Mouse (Mus musculus): Measurements from ENCODE around the gene Diaph2. TPM values are rescaled to one million over a fixed set of nuclear protein-coding genes. Genes with fewer than 3 reads are reported as not detected.

Gene Diaph2
- polyA plus RNA-seq, 1 experiment from 2014 or later, result 2.3 TPM

DNA sequence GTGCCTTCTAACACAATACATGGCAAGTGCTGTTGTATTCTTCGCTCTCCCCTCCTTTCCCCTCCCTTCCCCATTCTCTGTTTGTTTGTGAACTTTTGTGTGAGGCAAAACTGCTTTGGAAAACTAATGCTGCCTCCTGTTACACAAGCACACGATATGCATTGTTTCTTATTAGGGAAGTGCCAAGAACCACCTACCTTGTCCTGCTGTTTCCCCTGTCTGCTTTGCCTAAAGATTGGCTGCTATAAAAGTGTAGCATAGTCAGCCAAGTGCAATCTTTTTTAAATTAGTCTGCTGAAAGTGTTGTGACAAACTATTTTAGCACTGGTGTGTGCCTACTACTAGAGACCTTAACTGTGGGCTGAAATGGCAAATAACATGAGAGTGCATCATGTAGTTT, 15.8 kb downstream of the Diaph2 start:
- Histone ChIP-seq H3K9me3 (ENCODE audit: control insufficient read depth) (no peaks in the 10 kb centered on the region), H3K9ac (ENCODE audit: low read depth, low read length) (no peak overlapping the region), H3K27me3 (replicated peaks; ENCODE audit: control insufficient read depth, insufficient read depth, low read length) (no peaks in the 10 kb centered on the region), H3K4me2 (replicated peaks; ENCODE audit: low read depth) (no peak overlapping the region), H3K4me1 (replicated peaks; ENCODE audit: control insufficient read depth, insufficient read depth, low read length) (no peaks in the 10 kb centered on the region), H3K27ac (ENCODE audit: low read depth, low read length) (no peak overlapping the region), H3K4me3 (ENCODE audit: low read depth, low read length) (no peak overlapping the region), H3K36me3 (ENCODE audit: control insufficient read depth, insufficient read depth) (no peaks in the 10 kb centered on the region)
- ATAC-seq, result no peak
- TF ChIP-seq CTCF (IDR thresholded peaks at IDR 0.05; ENCODE audit: low read depth), result no peak
- WGBS, result 75% methylated on average over 2 of the region's 2 CpGs

DNA sequence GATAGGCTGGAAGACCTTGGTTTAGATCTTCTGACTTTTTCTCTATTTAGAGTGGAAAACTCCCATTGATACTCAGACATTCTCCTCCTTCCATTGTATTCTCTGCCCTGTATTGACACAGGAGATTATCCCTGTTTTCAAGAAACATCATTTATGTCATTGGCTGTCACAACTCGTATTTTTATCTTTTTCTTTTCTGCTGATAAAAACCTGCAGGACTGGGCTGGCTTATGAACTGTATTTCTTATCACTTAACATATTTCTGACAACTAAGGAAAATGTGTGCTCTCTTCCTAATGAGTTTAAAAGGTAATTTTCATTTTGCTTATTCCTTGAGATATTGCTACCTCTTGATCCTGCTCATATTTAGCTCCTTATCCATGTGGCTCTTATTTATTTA, 17.3 kb downstream of the Diaph2 start:
- WGBS, result 41% methylated on average over 1 of the region's 1 CpGs
- Histone ChIP-seq H3K27me3 (replicated peaks; ENCODE audit: control insufficient read depth, insufficient read depth, low read length) (no peaks in the 10 kb centered on the region), H3K9me3 (ENCODE audit: control insufficient read depth) (no peaks in the 10 kb centered on the region), H3K4me3 (ENCODE audit: low read depth, low read length) (no peak overlapping the region), H3K4me2 (replicated peaks; ENCODE audit: low read depth) (no peak overlapping the region), H3K36me3 (ENCODE audit: control insufficient read depth, insufficient read depth) (no peaks in the 10 kb centered on the region), H3K4me1 (replicated peaks; ENCODE audit: control insufficient read depth, insufficient read depth, low read length) (no peaks in the 10 kb centered on the region), H3K27ac (ENCODE audit: low read depth, low read length) (no peak overlapping the region), H3K9ac (ENCODE audit: low read depth, low read length) (no peak overlapping the region)
- ATAC-seq, result no peak
- no peak for TF ChIP-seq CTCF (IDR thresholded peaks at IDR 0.05; ENCODE audit: low read depth)

DNA sequence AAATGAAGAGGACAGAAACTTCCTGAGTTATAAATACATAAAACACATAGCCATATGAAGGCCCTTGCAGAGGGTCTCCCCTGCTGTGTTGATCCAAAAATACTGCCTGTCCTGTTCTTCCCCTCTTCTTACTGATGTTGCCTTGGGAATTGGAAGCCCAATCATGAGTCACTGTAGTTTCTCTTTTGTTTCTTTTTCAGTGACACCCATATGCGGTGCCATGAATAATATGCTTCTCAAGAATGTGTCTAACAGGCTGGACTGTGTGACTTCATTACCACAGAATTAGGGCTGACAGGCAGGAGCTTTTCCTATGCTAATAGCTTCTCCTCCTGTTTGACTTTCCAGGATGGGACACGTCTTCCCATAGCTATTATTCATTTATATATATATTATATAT, 21.1 kb downstream of the Diaph2 start:
- H3K27ac ChIP-seq (ENCODE audit: low read depth, low read length), result no peak overlapping the region
- H3K27me3 ChIP-seq (replicated peaks; ENCODE audit: control insufficient read depth, insufficient read depth, low read length), result no peaks in the 10 kb centered on the region
- no peak overlapping the region for H3K4me3 ChIP-seq (ENCODE audit: low read depth, low read length)
- H3K4me2 ChIP-seq (replicated peaks; ENCODE audit: low read depth), result no peak overlapping the region
- no peak overlapping the region for H3K9ac ChIP-seq (ENCODE audit: low read depth, low read length)
- ATAC-seq, result no peak
- no peaks in the 10 kb centered on the region for H3K9me3 ChIP-seq (ENCODE audit: control insufficient read depth)
- TF ChIP-seq CTCF (IDR thresholded peaks at IDR 0.05; ENCODE audit: low read depth), result no peak
- H3K4me1 ChIP-seq (replicated peaks; ENCODE audit: control insufficient read depth, insufficient read depth, low read length), result no peaks in the 10 kb centered on the region
- 67% methylated on average over 2 of the region's 2 CpGs for WGBS
- H3K36me3 ChIP-seq (ENCODE audit: control insufficient read depth, insufficient read depth), result no peaks in the 10 kb centered on the region

DNA sequence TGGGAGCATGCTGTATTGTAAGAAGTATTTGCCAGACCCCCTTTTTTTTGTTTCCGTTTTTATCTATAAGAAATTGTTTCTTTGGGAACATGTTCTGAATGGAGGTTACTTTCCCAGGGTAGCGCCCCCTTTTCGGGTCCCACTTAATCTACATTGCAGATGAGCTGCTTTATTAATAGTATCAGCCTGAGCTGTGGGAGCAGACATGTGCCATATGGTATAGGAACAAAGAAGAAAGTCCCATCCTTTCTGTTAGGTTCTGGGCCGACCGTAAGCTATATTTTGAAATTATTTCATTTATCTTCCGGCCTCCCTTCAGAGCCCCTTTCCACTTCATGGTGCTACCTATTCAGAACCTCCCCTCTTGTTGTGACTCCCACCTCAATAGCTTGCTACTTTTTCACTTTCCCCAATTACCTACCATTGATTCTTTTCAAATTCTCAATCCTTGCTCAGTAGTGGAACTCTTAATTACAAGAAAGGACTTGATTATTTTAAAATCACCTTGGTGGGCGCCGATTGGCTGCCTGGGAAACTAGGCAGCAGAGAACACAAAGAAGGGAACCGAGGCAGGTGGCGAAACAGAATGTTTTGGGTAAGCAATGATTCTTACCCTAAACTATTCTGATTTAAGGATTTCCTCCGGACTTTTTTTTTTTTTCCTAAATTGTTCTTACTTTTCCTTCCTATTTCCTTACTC, 24.2 kb downstream of the Diaph2 start:
- no peak for TF ChIP-seq CTCF (IDR thresholded peaks at IDR 0.05; ENCODE audit: low read depth)
- no peak overlapping the region for H3K4me2 ChIP-seq (replicated peaks; ENCODE audit: low read depth)
- no peak for ATAC-seq
- no peaks in the 10 kb centered on the region for H3K27me3 ChIP-seq (replicated peaks; ENCODE audit: control insufficient read depth, insufficient read depth, low read length)
- no peaks in the 10 kb centered on the region for H3K36me3 ChIP-seq (ENCODE audit: control insufficient read depth, insufficient read depth)
- no peaks in the 10 kb centered on the region for H3K9me3 ChIP-seq (ENCODE audit: control insufficient read depth)
- 86% methylated on average over 11 of the region's 11 CpGs for WGBS
- no peaks in the 10 kb centered on the region for H3K4me1 ChIP-seq (replicated peaks; ENCODE audit: control insufficient read depth, insufficient read depth, low read length)
- H3K4me3 ChIP-seq (ENCODE audit: low read depth, low read length), result no peak overlapping the region
- H3K27ac ChIP-seq (ENCODE audit: low read depth, low read length), result no peak overlapping the region
- no peak overlapping the region for H3K9ac ChIP-seq (ENCODE audit: low read depth, low read length)

DNA sequence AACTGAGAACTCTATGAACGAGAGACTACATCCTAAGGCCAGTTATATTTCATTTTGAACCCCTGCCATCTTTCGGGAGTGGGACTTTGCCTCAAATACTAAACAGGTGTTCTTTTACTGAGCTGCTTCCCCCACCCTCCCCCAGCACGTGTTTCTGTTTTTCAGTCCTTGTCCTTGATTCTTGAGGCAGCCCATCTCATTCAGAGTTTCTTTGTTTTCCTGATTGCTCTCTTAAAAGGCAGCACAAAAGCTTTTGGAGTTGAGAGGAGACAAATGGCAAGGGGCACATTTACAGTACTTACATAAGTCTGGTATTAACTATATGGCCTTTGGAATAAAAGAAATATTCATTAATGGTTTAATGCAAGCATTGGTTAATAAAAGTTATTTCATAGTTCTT, 24.9 kb downstream of the Diaph2 start:
- H3K27me3 ChIP-seq (replicated peaks; ENCODE audit: control insufficient read depth, insufficient read depth, low read length), result no peaks in the 10 kb centered on the region
- 59% methylated on average over 3 of the region's 3 CpGs for WGBS
- no peak for ATAC-seq
- TF ChIP-seq CTCF (IDR thresholded peaks at IDR 0.05; ENCODE audit: low read depth), result no peak
- H3K9ac ChIP-seq (ENCODE audit: low read depth, low read length), result no peak overlapping the region
- H3K27ac ChIP-seq (ENCODE audit: low read depth, low read length), result no peak overlapping the region
- H3K4me3 ChIP-seq (ENCODE audit: low read depth, low read length), result no peak overlapping the region
- no peaks in the 10 kb centered on the region for H3K4me1 ChIP-seq (replicated peaks; ENCODE audit: control insufficient read depth, insufficient read depth, low read length)
- H3K9me3 ChIP-seq (ENCODE audit: control insufficient read depth), result no peaks in the 10 kb centered on the region
- H3K4me2 ChIP-seq (replicated peaks; ENCODE audit: low read depth), result no peak overlapping the region
- H3K36me3 ChIP-seq (ENCODE audit: control insufficient read depth, insufficient read depth), result no peaks in the 10 kb centered on the region

DNA sequence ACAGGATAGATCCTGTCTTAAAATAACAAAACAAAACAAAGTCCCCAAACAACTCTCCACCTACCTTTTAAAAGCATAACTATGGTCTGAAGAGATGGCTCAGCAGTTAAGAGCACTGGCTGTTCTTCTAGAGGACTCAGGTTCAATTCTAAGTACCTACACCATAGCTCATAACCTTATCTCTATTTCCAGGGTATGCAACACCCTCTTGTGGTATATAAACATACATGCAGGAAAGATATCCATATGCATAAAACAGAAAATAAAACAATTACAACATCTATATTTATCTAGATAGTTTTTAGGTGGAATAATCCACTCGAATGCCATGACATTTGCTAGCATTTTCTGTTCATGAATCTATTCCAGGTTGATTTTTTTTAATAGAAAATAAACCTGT, 27.2 kb downstream of the Diaph2 start:
- ATAC-seq, result no peak
- H3K4me3 ChIP-seq (ENCODE audit: low read depth, low read length), result no peak overlapping the region
- H3K27ac ChIP-seq (ENCODE audit: low read depth, low read length), result no peak overlapping the region
- peak; percentile 36; the same call in 1 of the 2 replicates for TF ChIP-seq CTCF (IDR thresholded peaks at IDR 0.05; ENCODE audit: low read depth)
- no peaks in the 10 kb centered on the region for H3K4me1 ChIP-seq (replicated peaks; ENCODE audit: control insufficient read depth, insufficient read depth, low read length)
- H3K27me3 ChIP-seq (replicated peaks; ENCODE audit: control insufficient read depth, insufficient read depth, low read length), result no peaks in the 10 kb centered on the region
- no peaks in the 10 kb centered on the region for H3K36me3 ChIP-seq (ENCODE audit: control insufficient read depth, insufficient read depth)
- no peak overlapping the region for H3K9ac ChIP-seq (ENCODE audit: low read depth, low read length)
- no peak overlapping the region for H3K4me2 ChIP-seq (replicated peaks; ENCODE audit: low read depth)
- no peaks in the 10 kb centered on the region for H3K9me3 ChIP-seq (ENCODE audit: control insufficient read depth)
- 81% methylated on average over 1 of the region's 1 CpGs for WGBS

Data from intestine, postnatal 0 days (tissue).